Mouse (Mus musculus) forebrain, postnatal 0 days (tissue): Measurements from ENCODE around the gene Tmem255b. TPM values are rescaled to one million over a fixed set of nuclear protein-coding genes. Genes with fewer than 3 reads are reported as not detected.

Experiments used
- ATAC-seq: fragments of 200-750 bp; cut with Nextera tagmentation; 2 replicates; pipeline ENCODE4 v1.8.0; 2017; ENCODE audit warnings: mild to moderate bottlenecking, moderate library complexity
- DNase-seq: peaks from one replicate; pipeline ENCODE4 v3.0.0-alpha.2; 2015
- H3K27ac ChIP-seq: fragments of 300-500 bp; sonication (generic); 2 replicates; pipeline ENCODE4 v1.5.1; 2014; ENCODE audit warnings: low read depth, mild to moderate bottlenecking, antibody characterized with exemption, low read length, moderate library complexity, mixed read lengths
- H3K27me3 ChIP-seq: fragments of 300-500 bp; sonication (generic); 2 replicates; pipeline ENCODE4 v1.6.1; 2014; ENCODE audit warnings: mild to moderate bottlenecking, low read length, mixed read lengths; ENCODE audit not compliant: insufficient read depth
- H3K36me3 ChIP-seq: fragments of 300-500 bp; sonication (generic); 2 replicates; pipeline ENCODE4 v1.6.1; 2014; ENCODE audit warnings: mild to moderate bottlenecking, moderate library complexity; ENCODE audit not compliant: insufficient read depth
- H3K4me1 ChIP-seq: fragments of 300-500 bp; sonication (generic); 2 replicates; pipeline ENCODE4 v1.6.1; 2014; ENCODE audit warnings: antibody characterized with exemption; ENCODE audit not compliant: insufficient read depth
- H3K4me2 ChIP-seq: fragments of 300-500 bp; sonication (generic); 2 replicates; pipeline ENCODE4 v1.6.1; 2014; ENCODE audit warnings: low read depth, mild to moderate bottlenecking, moderate library complexity
- H3K4me3 ChIP-seq: fragments of 300-500 bp; sonication (generic); 2 replicates; pipeline ENCODE4 v1.5.1; 2014; ENCODE audit warnings: low read depth, low read length, mixed read lengths
- H3K9ac ChIP-seq: fragments of 300-500 bp; sonication (generic); 2 replicates; pipeline ENCODE4 v1.6.1; 2014; ENCODE audit warnings: mild to moderate bottlenecking
- H3K9me3 ChIP-seq: fragments of 300-500 bp; sonication (generic); 2 replicates; pipeline ENCODE4 v1.6.1; 2016; ENCODE audit warnings: low read length
- CTCF ChIP-seq: sonication (generic); IDR thresholded peaks from 2 replicates; pipeline ENCODE4 v1.5.1; 2016; ENCODE audit warnings: antibody characterized with exemption, control low read depth, low read depth
- WGBS: fragments of 180-500 bp; shearing (Covaris S2); extraction: QIAGEN DNeasy Blood & Tissue Kit; methylation state at CpG from one replicate; pipeline ENCODE4 v1.1.7; 2014; 5-methylcytosine and 5-hydroxymethylcytosine counted together
- polyA plus RNA-seq: library from polyadenylated mRNA; unstranded; fragments of >200 nt; fragmentation: Nextera tagmentation; extraction: Ambion mirVana; gene quantifications from 2 replicates; pipeline ENCODE4 v1.2.1, GENCODE M21; 2015
- total RNA-seq: library from RNA; depleted of rRNA; stranded (reverse); fragments of >200 nt; gene quantifications from 2 replicates; pipeline ENCODE4 v1.2.3, GENCODE M21; 2014

Tmem255b gene
- total and polyA plus RNA-seq, 2 experiments from 2014 or later = 1.0 to 1.6 TPM

DNA sequence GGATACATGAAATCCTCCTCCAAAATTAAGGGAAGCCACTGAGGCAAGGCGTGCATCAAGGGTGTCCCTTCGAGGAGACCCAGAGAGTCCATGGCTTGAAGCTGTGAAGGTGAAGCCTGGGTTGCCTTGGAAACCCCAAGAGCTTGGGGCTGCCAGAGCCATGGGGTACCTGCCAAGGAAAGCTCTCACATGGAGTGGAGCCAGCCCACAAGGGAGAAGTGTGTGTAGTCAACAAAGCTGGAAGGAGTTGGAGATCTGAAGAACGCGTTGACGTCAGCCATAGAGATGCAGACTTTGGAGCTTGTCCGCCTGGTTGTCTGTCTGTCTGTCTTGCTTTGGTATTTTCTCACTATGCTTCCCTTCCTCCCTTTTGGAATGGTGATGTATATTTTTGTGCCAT, 14.0 kb upstream of the Tmem255b start:
- no peak overlapping the region for H3K9ac ChIP-seq
- no peaks in the 10 kb centered on the region for H3K27me3 ChIP-seq
- no peaks in the 10 kb centered on the region for H3K9me3 ChIP-seq
- DNase-seq = peak; percentile 41
- H3K4me2 ChIP-seq = no peak overlapping the region
- H3K4me3 ChIP-seq = no peak overlapping the region
- no peak overlapping the region for H3K27ac ChIP-seq
- 74% methylated on average over 6 of the region's 6 CpGs for WGBS
- TF ChIP-seq CTCF = no peak
- H3K36me3 ChIP-seq = no peaks in the 10 kb centered on the region
- ATAC-seq = peak; percentile 62; the same call in 1 of the 2 replicates
- H3K4me1 ChIP-seq = no peaks in the 10 kb centered on the region

DNA sequence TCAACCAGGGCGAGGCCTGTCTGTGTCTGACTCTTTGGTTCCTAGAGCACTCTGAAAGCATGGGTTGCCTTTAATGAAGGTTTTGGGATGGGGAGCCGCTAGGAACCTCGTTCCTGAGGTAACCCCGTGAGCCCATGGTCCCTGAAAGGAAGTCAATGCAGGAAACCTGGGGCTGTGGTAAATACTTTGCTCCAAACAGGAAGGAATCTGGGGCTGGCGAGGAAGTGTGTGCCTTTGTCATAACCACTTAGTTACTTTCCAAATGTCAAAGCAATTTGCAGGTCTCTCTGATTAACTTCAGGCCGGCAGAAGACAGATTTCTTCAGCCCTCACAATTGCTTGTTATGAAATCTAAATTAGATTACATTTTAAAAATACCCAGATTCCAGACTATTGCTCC, 7.6 kb upstream of the Tmem255b start:
- Histone ChIP-seq H3K27ac (no peak overlapping the region), H3K9ac (no peak overlapping the region), H3K36me3 (no peaks in the 10 kb centered on the region), H3K9me3 (no peaks in the 10 kb centered on the region), H3K27me3 (no peaks in the 10 kb centered on the region), H3K4me3 (no peak overlapping the region), H3K4me2 (no peak overlapping the region), H3K4me1 (no peaks in the 10 kb centered on the region)
- no peak for TF ChIP-seq CTCF
- 75% methylated on average over 6 of the region's 6 CpGs for WGBS
- DNase-seq (no peak), ATAC-seq (no peak)

DNA sequence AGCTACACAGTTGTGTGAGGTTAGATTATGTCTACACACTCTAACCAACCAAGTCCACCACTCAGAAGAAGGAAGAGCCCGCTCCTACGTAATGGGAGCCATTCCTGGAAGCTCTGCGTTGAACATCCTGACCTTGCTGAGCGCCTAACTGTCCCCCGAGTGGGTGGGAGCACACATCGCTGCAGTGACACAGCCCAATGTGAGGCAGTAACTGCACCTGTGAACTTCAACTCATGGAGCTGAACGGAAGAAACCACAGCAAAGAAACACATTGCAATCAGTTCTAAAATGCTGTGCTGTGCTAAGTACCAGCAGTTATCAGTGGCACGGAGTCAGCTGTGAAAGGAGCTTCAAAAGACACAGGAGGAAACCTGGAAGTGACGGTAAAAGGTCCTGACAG, 6.8 kb upstream of the Tmem255b start:
- no peaks in the 10 kb centered on the region for H3K27me3 ChIP-seq
- H3K9me3 ChIP-seq = no peaks in the 10 kb centered on the region
- H3K36me3 ChIP-seq = no peaks in the 10 kb centered on the region
- TF ChIP-seq CTCF = no peak
- DNase-seq (no peak), ATAC-seq (no peak)
- H3K4me3 ChIP-seq = no peak overlapping the region
- H3K27ac ChIP-seq = no peak overlapping the region
- H3K4me1 ChIP-seq = no peaks in the 10 kb centered on the region
- no peak overlapping the region for H3K4me2 ChIP-seq
- WGBS = 86% methylated on average over 9 of the region's 9 CpGs
- H3K9ac ChIP-seq = no peak overlapping the region

DNA sequence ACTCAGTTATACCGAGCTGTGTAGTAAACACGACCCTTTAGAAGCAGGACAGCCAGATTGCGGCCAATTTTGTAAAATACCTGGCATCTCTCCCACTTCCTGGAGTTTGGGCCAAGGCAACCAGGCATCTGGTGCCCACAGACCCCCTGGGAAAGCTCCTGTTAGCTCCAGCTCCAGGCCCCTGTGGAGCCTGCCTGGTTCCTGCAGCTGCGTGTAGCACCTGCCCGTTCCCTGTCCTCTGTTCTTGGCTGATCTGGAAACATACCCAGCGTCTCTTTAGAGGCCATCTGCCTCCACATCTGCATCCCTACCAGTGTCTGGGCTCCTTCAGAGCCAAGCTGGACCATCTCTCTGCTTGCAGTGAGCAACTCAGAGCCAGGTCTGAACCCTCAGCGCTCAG, 4.6 kb upstream of the Tmem255b start:
- peaks cover 11% of the 10 kb centered on the region; the same call in 1 of the 2 replicates for H3K27me3 ChIP-seq
- no peaks in the 10 kb centered on the region for H3K36me3 ChIP-seq
- WGBS = 58% methylated on average over 7 of the region's 7 CpGs
- H3K27ac ChIP-seq = no peak overlapping the region
- H3K9ac ChIP-seq = no peak overlapping the region
- no peak for TF ChIP-seq CTCF
- ATAC-seq = peak; percentile 54
- H3K9me3 ChIP-seq = no peaks in the 10 kb centered on the region
- no peak overlapping the region for H3K4me2 ChIP-seq
- no peaks in the 10 kb centered on the region for H3K4me1 ChIP-seq
- H3K4me3 ChIP-seq = no peak overlapping the region
- peak; percentile 39 for DNase-seq

DNA sequence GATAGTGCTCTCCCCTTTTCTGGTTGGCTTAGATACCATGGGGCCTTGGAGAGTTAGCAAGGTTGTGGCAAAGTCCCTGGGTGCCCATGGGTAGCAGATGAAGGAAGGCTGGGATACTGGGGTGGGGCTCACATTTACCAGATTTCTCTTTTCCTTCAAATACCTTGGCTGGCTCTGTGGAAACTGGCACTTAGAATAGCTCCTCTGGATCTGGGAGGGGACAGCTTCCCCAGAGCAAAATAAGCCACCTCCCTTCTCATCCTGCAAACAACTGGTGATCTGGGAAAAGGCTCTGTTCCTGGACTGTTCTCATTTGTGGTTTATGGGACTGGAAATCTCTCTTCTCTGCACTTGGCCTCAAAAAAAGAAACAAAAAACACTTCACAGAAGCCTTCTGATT, 4.1 kb upstream of the Tmem255b start:
- ATAC-seq = no peak
- no peak for TF ChIP-seq CTCF
- no peaks in the 10 kb centered on the region for H3K9me3 ChIP-seq
- no peak overlapping the region for H3K4me3 ChIP-seq
- H3K27me3 ChIP-seq = peaks cover 15% of the 10 kb centered on the region; the same call in 1 of the 2 replicates
- H3K9ac ChIP-seq = no peak overlapping the region
- no peaks in the 10 kb centered on the region for H3K4me1 ChIP-seq
- no peak overlapping the region for H3K4me2 ChIP-seq
- no peaks in the 10 kb centered on the region for H3K36me3 ChIP-seq
- DNase-seq = no peak
- H3K27ac ChIP-seq = no peak overlapping the region

DNA sequence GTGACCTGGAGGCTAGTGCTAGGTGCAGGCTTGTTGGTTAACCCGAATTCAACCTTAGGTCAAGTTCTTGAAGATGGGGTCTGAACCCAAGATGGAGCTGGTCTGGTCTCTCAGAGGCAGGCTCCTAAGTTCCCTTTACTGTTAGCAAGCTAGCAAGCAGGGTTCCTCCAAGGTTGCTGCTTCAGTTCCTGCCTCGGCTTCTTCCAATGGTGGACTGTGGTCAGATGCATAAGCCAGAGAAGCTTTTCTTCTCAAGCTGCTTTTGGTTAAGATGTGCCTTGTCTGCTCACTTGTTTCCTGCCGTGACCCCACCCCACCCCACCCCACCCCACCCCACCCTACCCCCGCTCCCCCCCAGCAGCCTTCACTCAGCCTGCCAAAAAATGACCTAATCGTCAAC, 1.9 kb upstream of the Tmem255b start:
- no peak for TF ChIP-seq CTCF
- Histone ChIP-seq H3K4me3 (no peak overlapping the region), H3K27ac (no peak overlapping the region), H3K4me2 (no peak overlapping the region), H3K36me3 (no peaks in the 10 kb centered on the region), H3K9me3 (no peaks in the 10 kb centered on the region), H3K4me1 (no peaks in the 10 kb centered on the region), H3K9ac (no peak overlapping the region), H3K27me3 (peaks cover 25% of the 10 kb centered on the region)
- DNase-seq = no peak
- 72% methylated on average over 5 of the region's 5 CpGs for WGBS
- ATAC-seq = no peak

DNA sequence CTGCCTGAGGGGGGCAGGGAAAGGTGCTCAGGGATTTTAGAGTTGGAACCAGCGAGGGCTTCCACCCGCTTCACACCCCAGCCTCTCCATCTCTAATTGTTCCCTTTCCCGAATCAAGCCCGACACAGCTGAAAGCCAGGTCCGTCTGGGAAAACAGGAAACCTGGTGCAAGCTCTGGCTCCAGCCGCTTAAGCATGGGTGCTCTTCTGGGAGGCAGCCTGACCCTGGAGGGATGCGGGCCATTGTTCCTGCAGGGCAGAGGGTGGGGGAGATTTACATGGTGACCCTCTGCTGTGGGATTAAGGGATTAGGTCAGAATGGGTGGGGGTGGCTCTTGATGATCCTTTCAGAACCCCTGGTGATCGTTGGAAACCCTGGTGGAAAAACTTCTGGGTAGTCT, 1.1 kb downstream of the Tmem255b start:
- no peaks in the 10 kb centered on the region for H3K4me1 ChIP-seq

DNA sequence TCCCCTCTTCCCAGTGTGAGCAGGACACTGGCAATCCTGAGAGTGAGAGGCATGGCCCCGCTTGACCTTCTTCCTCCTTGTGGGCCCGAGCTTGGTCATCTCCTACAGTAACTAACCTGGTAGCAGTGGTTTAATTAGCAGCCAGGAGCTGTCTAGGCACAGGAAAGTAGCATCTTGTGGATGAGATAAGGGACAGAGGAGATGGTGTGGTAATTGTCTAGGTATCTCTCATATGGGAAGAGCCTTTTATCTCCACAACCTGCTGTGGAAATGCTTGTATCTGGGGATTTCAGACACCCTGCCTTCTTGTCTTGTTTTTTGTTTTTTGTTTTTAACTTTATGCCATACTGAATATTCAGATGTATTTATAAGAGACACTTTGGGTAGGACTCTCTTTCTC, 2.5 kb downstream of the Tmem255b start:
- H3K4me1 ChIP-seq = no peaks in the 10 kb centered on the region
- TF ChIP-seq CTCF = no peak
- H3K27me3 ChIP-seq = peaks cover 25% of the 10 kb centered on the region
- WGBS = 92% methylated on average over 2 of the region's 2 CpGs
- no peaks in the 10 kb centered on the region for H3K9me3 ChIP-seq
- no peaks in the 10 kb centered on the region for H3K36me3 ChIP-seq
- no peak overlapping the region for H3K4me3 ChIP-seq
- H3K27ac ChIP-seq = no peak overlapping the region
- ATAC-seq (no peak), DNase-seq (no peak)
- no peak overlapping the region for H3K9ac ChIP-seq
- no peak overlapping the region for H3K4me2 ChIP-seq

More for the DNA sequence above, 1.1 kb downstream of the Tmem255b start:
- no peak for ATAC-seq
- no peak for DNase-seq
- no peaks in the 10 kb centered on the region for H3K36me3 ChIP-seq
- H3K27ac ChIP-seq = no peak overlapping the region
- H3K4me3 ChIP-seq = no peak overlapping the region
- 7% methylated on average over 8 of the region's 8 CpGs for WGBS
- H3K27me3 ChIP-seq = peaks cover 25% of the 10 kb centered on the region
- TF ChIP-seq CTCF = no peak
- no peak overlapping the region for H3K9ac ChIP-seq
- H3K4me2 ChIP-seq = no peak overlapping the region
- no peaks in the 10 kb centered on the region for H3K9me3 ChIP-seq
